Mouse (Mus musculus): Measurements from ENCODE around the gene Muc15. TPM values are rescaled to one million over a fixed set of nuclear protein-coding genes. Genes with fewer than 3 reads are reported as not detected.

Gene Muc15
- polyA plus RNA-seq, 1 experiment from 2014 or later = 0.09 TPM

Other genes with a start within 250 kb of the Muc15 start
- gene Slc5a12, start 124.0 kb upstream of the Muc15 start, polyA plus RNA-seq (2016; fragmentation: Nextera tagmentation; extraction: Ambion mirVana) = not detected in 2 replicates
- 1.3 and 1.7 TPM in 2 replicates for gene Ano3, start 229.6 kb downstream of the Muc15 start, polyA plus RNA-seq (2016; fragmentation: Nextera tagmentation; extraction: Ambion mirVana)

All from hindbrain, embryonic 10.5 days (tissue).